Comparison of ENCODE assay signal across 8 mouse cellular contexts in genomic region chr12:85219905-85220290, GRCm38 (mm10). TPM values are rescaled to one million over a fixed set of nuclear protein-coding genes. Genes with fewer than 3 reads are reported as not detected.
DNase-seq lines count a peak whose midpoint lies in the region; ATAC-seq and TF ChIP-seq lines count a peak whose summit lies in the region.

No protein-coding gene starts in this region.

- DNase-seq in gastrocnemius, adult 2 months: no peak
- no peak for DNase-seq in gastrocnemius, postnatal 36 days
- DNase-seq in embryonic facial prominence, embryonic 11.5 days (ENCODE audit: low spot score): no peak
- peak; percentile 46 for DNase-seq in thymus, postnatal 25 days
- no peak for DNase-seq in testis, postnatal 10 days (ENCODE audit: low spot score)

- WGBS in embryonic facial prominence, embryonic 11.5 days: 3% methylated on average over 12 of the region's 12 CpGs

- peak overlapping the region; percentile 95 for H3K27ac ChIP-seq in gastrocnemius, adult 2 months
- no peak overlapping the region for H3K27ac ChIP-seq in embryonic facial prominence, embryonic 11.5 days (replicated peaks; ENCODE audit: low read depth, low read length)

- H3K36me3 ChIP-seq in E14TG2a.4 (ENCODE audit: insufficient read depth, low read length): peaks cover 43% of the 10 kb centered on the region
- H3K36me3 ChIP-seq in embryonic facial prominence, embryonic 11.5 days (replicated peaks; ENCODE audit: control insufficient read depth, insufficient read depth, low read depth, low read length): peaks cover 4% of the 10 kb centered on the region

- H3K4me3 ChIP-seq in gastrocnemius, adult 2 months: peak overlapping the region; percentile 95
- H3K4me3 ChIP-seq in E14TG2a.4 (replicated peaks; ENCODE audit: low read length): peak overlapping the region; percentile 96
- H3K4me3 ChIP-seq in embryonic facial prominence, embryonic 11.5 days (ENCODE audit: low read depth, low read length): peak overlapping the region; percentile 81

- peak overlapping the region; percentile 66 for H3K9ac ChIP-seq in embryonic facial prominence, embryonic 11.5 days (replicated peaks; ENCODE audit: low read length)

- ATAC-seq in embryonic facial prominence, embryonic 11.5 days (replicated peaks; ENCODE audit: insufficient number of reproducible peaks, low FRiP score, low TSS enrichment, low read depth): peak; percentile 25; the same call in 1 of the 2 replicates
- peak; percentile 12 for ATAC-seq in inflammation-experienced regulatory T-cells, adult 6 months
- peak; percentile 45 for ATAC-seq in megakaryocyte progenitor cell, adult 5-6 weeks (replicated peaks; ENCODE audit: poor library complexity)

- no peaks in the 10 kb centered on the region for H3K9me3 ChIP-seq in E14TG2a.4 (ENCODE audit: low read length)
- no peaks in the 10 kb centered on the region for H3K9me3 ChIP-seq in embryonic facial prominence, embryonic 11.5 days (replicated peaks; ENCODE audit: control insufficient read depth, low read length)

- peaks cover 32% of the 10 kb centered on the region for H3K4me1 ChIP-seq in E14TG2a.4 (replicated peaks; ENCODE audit: low read depth, low read length)
- H3K4me1 ChIP-seq in embryonic facial prominence, embryonic 11.5 days (ENCODE audit: control insufficient read depth, insufficient read depth, low read length): no peaks in the 10 kb centered on the region

- no peak for TF ChIP-seq CTCF in gastrocnemius, adult 2 months (IDR thresholded peaks at IDR 0.05)
- no peak for TF ChIP-seq CTCF in E14TG2a.4 (conservative IDR thresholded peaks at IDR 0.05; ENCODE audit: low read length)

- no peaks in the 10 kb centered on the region for H3K27me3 ChIP-seq in E14TG2a.4 (ENCODE audit: insufficient read depth, low read length)
- H3K27me3 ChIP-seq in embryonic facial prominence, embryonic 11.5 days (ENCODE audit: control insufficient read depth, insufficient read depth, low read length): no peaks in the 10 kb centered on the region; the same call in 1 of the 2 replicates

- intact Hi-C loops in gastrocnemius, adult 2 months (cut with DNase I): loop anchor here (5.0 kb wide), 2 partner anchors 48 to 52 kb away; partner anchors contain the start of gene Mlh3
- intact Hi-C loops in gastrocnemius, postnatal 36 days (cut with DNase I): loop anchor here (5.0 kb wide), 2 partner anchors 43 to 72 kb away; partner anchors contain the start of gene Pgf

- H3K4me2 ChIP-seq in embryonic facial prominence, embryonic 11.5 days (ENCODE audit: low read depth, low read length): peak overlapping the region; percentile 73

RNA-seq across cellular contexts. Expression of gene Eif2b2, which starts 0.6 kb away (rescaled TPM):
- 10 to 100 TPM; 56.1 to 63.1 TPM for total RNA-seq in gastrocnemius, adult 2 months (2021)
- 10 to 100 TPM; 51.0 to 54.7 TPM for total RNA-seq in gastrocnemius, postnatal 36 days (2021)
- polyA plus RNA-seq in embryonic facial prominence, embryonic 11.5 days (2014; fragmentation: Nextera tagmentation; extraction: Ambion mirVana): 89.6 and 90.0 TPM in 2 replicates
- 10 to 100 TPM; 66.0 to 86.7 (median 71.7) TPM for polyA plus RNA-seq in inflammation-experienced regulatory T-cells, adult 6 months (2017; shearing (Covaris generic))
- 30.0 and 32.4 TPM in 2 replicates for total RNA-seq in megakaryocyte progenitor cell, adult 5-6 weeks (2015)
- total RNA-seq in megakaryocyte progenitor cell, adult 5-6 weeks (2017): 74.6 and 109 TPM in 2 replicates

RNA-seq across cellular contexts. Expression of gene Pgf, which starts 42.3 kb away (rescaled TPM):
- 1 to 10 TPM; 1.5 to 1.8 TPM for total RNA-seq in gastrocnemius, adult 2 months (2021)
- total RNA-seq in gastrocnemius, postnatal 36 days (2021): 1 to 10 TPM; 1.2 to 1.9 TPM
- 13.4 and 14.5 TPM in 2 replicates for polyA plus RNA-seq in embryonic facial prominence, embryonic 11.5 days (2014; fragmentation: Nextera tagmentation; extraction: Ambion mirVana)
- not detected for polyA plus RNA-seq in inflammation-experienced regulatory T-cells, adult 6 months (2017; shearing (Covaris generic))
- total RNA-seq in megakaryocyte progenitor cell, adult 5-6 weeks (2015): not detected in 2 replicates
- total RNA-seq in megakaryocyte progenitor cell, adult 5-6 weeks (2017): not detected in 2 replicates

RNA-seq across cellular contexts. Expression of gene Mlh3, which starts 50.5 kb away (rescaled TPM):
- total RNA-seq in gastrocnemius, adult 2 months (2021): 10 to 100 TPM in 1 of 2 experiments, 1 to 10 TPM in 1; 8.9 to 10.6 TPM
- 1 to 10 TPM; 6.5 to 7.0 TPM for total RNA-seq in gastrocnemius, postnatal 36 days (2021)
- 9.5 TPM in 2 replicates for polyA plus RNA-seq in embryonic facial prominence, embryonic 11.5 days (2014; fragmentation: Nextera tagmentation; extraction: Ambion mirVana)
- polyA plus RNA-seq in inflammation-experienced regulatory T-cells, adult 6 months (2017; shearing (Covaris generic)): 10 to 100 TPM in 2 of 3 experiments, 1 to 10 TPM in 1; 6.4 to 12.6 (median 11.9) TPM
- total RNA-seq in megakaryocyte progenitor cell, adult 5-6 weeks (2015): 5.6 and 7.9 TPM in 2 replicates
- 7.9 and 9.7 TPM in 2 replicates for total RNA-seq in megakaryocyte progenitor cell, adult 5-6 weeks (2017)
